Mouse (Mus musculus) ovary, adult 18-20 months (tissue): ENCODE results near the gene Sirt3.
"Not testable (repeated sequence)": the region's sequence is repeated elsewhere in the genome, so short reads cannot be mapped to it uniquely, and the experiment has no call there.

Experiments used
- DNase-seq: peaks from one replicate; pipeline ENCODE4 v3.0.0; 2022; ENCODE audit warnings: low spot score, mixed read lengths

Gene Sirt3

GRCm38 (mm10) chr7:140897863-140898262 is 15.8 kb upstream of the Sirt3 start:
- DNase-seq, result no peak

GRCm38 (mm10) chr7:140894611-140895010 is 12.5 kb upstream of the Sirt3 start:
- no peak for DNase-seq

GRCm38 (mm10) chr7:140894031-140894430 is 11.9 kb upstream of the Sirt3 start:
- DNase-seq, result no peak

- DNase-seq, result not testable (repeated sequence)
These were observed 8.5 kb upstream of the Sirt3 start for GRCm38 (mm10) chr7:140890636-140891035.

GRCm38 (mm10) chr7:140882469-140882803 is 327 bp upstream of the Sirt3 start:
- DNase-seq, result no peak

- no peak for DNase-seq
These were observed 1.1 kb downstream of the Sirt3 start for GRCm38 (mm10) chr7:140880865-140881515.

- DNase-seq, result no peak
These were observed 1.7 kb downstream of the Sirt3 start for GRCm38 (mm10) chr7:140880419-140880818.

- no peak for DNase-seq
These were observed 2.8 kb downstream of the Sirt3 start for GRCm38 (mm10) chr7:140879355-140879754.

- DNase-seq, result no peak
These were observed 4.7 kb downstream of the Sirt3 start for GRCm38 (mm10) chr7:140877364-140877763.

GRCm38 (mm10) chr7:140874224-140874623 is 7.9 kb downstream of the Sirt3 start:
- no peak for DNase-seq

- no peak for DNase-seq
These were observed 17.3 kb downstream of the Sirt3 start for GRCm38 (mm10) chr7:140864761-140865160.

GRCm38 (mm10) chr7:140860728-140861127 is 21.4 kb downstream of the Sirt3 start:
- DNase-seq, result no peak

- no peak for DNase-seq
These were observed 22.1 kb downstream of the Sirt3 start for GRCm38 (mm10) chr7:140859997-140860396.

GRCm38 (mm10) chr7:140858746-140859145 is 23.4 kb downstream of the Sirt3 start:
- no peak for DNase-seq

- DNase-seq, result no peak
These were observed 24.3 kb downstream of the Sirt3 start, which contains the start of gene Bet1l for GRCm38 (mm10) chr7:140857550-140858505. Gene Bet1l (minus strand): TSS chr7:140857577.

GRCm38 (mm10) chr7:140856785-140857549 is 25.1 kb downstream of the Sirt3 start, which contains the start of gene Ric8a:
Gene Ric8a (plus strand): TSS chr7:140856957.
- DNase-seq, result peak; percentile 89

GRCm38 (mm10) chr7:140855860-140856784 is 26.0 kb downstream of the Sirt3 start, which contains the start of gene Gm45785:
Gene Gm45785 (minus strand): TSS chr7:140856331.
- peak; percentile 83 for DNase-seq

- DNase-seq, result no peak
These were observed 26.9 kb downstream of the Sirt3 start for GRCm38 (mm10) chr7:140855181-140855580.

- DNase-seq, result no peak
These were observed 27.6 kb downstream of the Sirt3 start for GRCm38 (mm10) chr7:140854483-140854882.

GRCm38 (mm10) chr7:140853386-140853785 is 28.7 kb downstream of the Sirt3 start:
- no peak for DNase-seq

- no peak for DNase-seq
These were observed 30.2 kb downstream of the Sirt3 start for GRCm38 (mm10) chr7:140851916-140852315.
